Mouse (Mus musculus) limb, embryonic 15.5 days (tissue): ENCODE data around the gene Grin3b. TPM values are rescaled to one million over a fixed set of nuclear protein-coding genes. Genes with fewer than 3 reads are reported as not detected.
A peak's percentile ranks its signal among the peaks of the same experiment; 100 is the strongest.

Source experiments
- ATAC-seq: fragments of 200-750 bp; cut with Nextera tagmentation; 2 replicates; pipeline ENCODE4 v1.8.0; 2017; ENCODE audit warnings: low read depth, moderate TSS enrichment; ENCODE audit not compliant: insufficient number of reproducible peaks, low FRiP score, low TSS enrichment
- H3K27ac ChIP-seq: fragments of 300-500 bp; sonication (generic); 2 replicates; pipeline ENCODE4 v1.5.1; 2015; ENCODE audit warnings: moderate library complexity, mild to moderate bottlenecking, inconsistent platforms
- H3K27me3 ChIP-seq: fragments of 300-500 bp; sonication (generic); 2 replicates; pipeline ENCODE4 v1.6.1; 2015; ENCODE audit warnings: inconsistent platforms
- H3K36me3 ChIP-seq: fragments of 300-500 bp; sonication (generic); 2 replicates; pipeline ENCODE4 v1.6.1; 2015; ENCODE audit warnings: inconsistent platforms
- H3K4me1 ChIP-seq: fragments of 300-500 bp; sonication (generic); 2 replicates; pipeline ENCODE4 v1.6.1; 2015; ENCODE audit warnings: inconsistent platforms
- H3K4me2 ChIP-seq: fragments of 300-500 bp; sonication (generic); 2 replicates; pipeline ENCODE4 v1.6.1; 2015; ENCODE audit warnings: mild to moderate bottlenecking, inconsistent platforms
- H3K4me3 ChIP-seq: fragments of 300-500 bp; sonication (generic); 2 replicates; pipeline ENCODE4 v1.5.1; 2015; ENCODE audit warnings: mild to moderate bottlenecking, inconsistent platforms
- H3K9ac ChIP-seq: fragments of 300-500 bp; sonication (generic); 2 replicates; pipeline ENCODE4 v1.6.1; 2015; ENCODE audit warnings: inconsistent platforms
- H3K9me3 ChIP-seq: fragments of 300-500 bp; sonication (generic); 2 replicates; pipeline ENCODE4 v1.6.1; 2016; ENCODE audit warnings: inconsistent platforms
- WGBS: fragments of 180-500 bp; shearing (Covaris S2); methylation state at CpG from one replicate; pipeline ENCODE4 v1.1.7; 2015; 5-methylcytosine and 5-hydroxymethylcytosine counted together
- polyA plus RNA-seq: library from polyadenylated mRNA; unstranded; fragments of >200 nt; fragmentation: Nextera tagmentation; extraction: Ambion mirVana; gene quantifications from 2 replicates; pipeline ENCODE4 v1.2.1, GENCODE M21; 2015

Gene Grin3b
- polyA plus RNA-seq, 1 experiment from 2014 or later: 0.64 TPM

DNA sequence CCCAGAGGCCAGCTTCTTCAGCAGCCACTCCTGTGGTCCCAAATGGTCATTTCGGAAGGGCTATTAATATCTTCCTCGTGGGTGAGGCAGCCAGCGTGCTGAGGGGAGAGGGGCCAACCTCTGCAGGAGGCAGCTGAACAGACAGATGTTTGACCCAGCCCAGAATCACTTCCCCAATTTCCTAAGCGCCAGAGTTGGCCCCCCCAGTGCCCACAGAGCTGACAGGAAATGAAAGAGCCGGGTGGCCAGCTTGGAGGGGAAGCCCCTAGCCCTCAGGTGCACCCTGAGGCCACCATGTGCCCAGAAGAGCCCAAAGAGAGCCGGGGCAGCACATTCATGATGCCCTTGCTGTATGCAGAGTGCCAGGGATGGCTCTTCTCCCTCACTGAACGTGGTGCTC is 29.8 kb upstream of the Grin3b start:
- ATAC-seq: no peak
- no peak overlapping the region for H3K27ac ChIP-seq

GRCm38 (mm10) chr10:79942988-79943387 is 27.5 kb upstream of the Grin3b start:
- no peak overlapping the region for H3K9ac ChIP-seq
- 0 out of 2 replicates have a peak overlapping the region, but pooled peaks have one; percentile 8 for H3K27ac ChIP-seq
- ATAC-seq: no peak
- H3K36me3 ChIP-seq: peaks cover 26% of the 10 kb centered on the region
- no peaks in the 10 kb centered on the region for H3K27me3 ChIP-seq
- WGBS: 87% methylated on average over 1 of the region's 1 CpGs
- no peak overlapping the region for H3K4me2 ChIP-seq
- no peak overlapping the region for H3K4me3 ChIP-seq
- H3K4me1 ChIP-seq: peaks cover 74% of the 10 kb centered on the region
- H3K9me3 ChIP-seq: no peaks in the 10 kb centered on the region

More for the DNA sequence above, 29.8 kb upstream of the Grin3b start:
- WGBS: 47% methylated on average over 7 of the region's 7 CpGs
- peaks cover 76% of the 10 kb centered on the region for H3K4me1 ChIP-seq
- H3K9ac ChIP-seq: no peak overlapping the region
- no peaks in the 10 kb centered on the region for H3K9me3 ChIP-seq
- H3K27me3 ChIP-seq: no peaks in the 10 kb centered on the region
- peaks cover 31% of the 10 kb centered on the region for H3K36me3 ChIP-seq
- no peak overlapping the region for H3K4me2 ChIP-seq
- H3K4me3 ChIP-seq: no peak overlapping the region

DNA sequence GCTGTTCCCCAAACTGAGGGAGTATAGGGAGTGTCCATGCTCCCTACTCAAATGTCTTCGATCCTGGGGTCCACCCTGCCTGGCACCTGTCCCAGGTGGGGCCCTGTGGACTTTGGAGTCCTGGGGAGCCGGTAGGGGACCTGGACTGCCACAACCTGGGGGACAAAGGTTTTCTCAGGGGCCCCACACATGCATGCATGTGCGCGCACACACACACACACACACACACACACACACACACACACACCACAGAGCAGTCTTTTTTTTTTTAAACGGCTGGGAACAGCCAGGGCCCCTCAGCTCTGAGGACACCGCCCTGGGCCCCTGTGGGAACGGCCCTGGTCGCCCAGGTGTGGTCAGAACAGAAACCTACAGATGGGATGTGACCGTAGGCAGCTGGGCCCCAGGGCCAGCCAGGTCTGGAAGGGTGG is 27.0 kb upstream of the Grin3b start:
- 0 out of 2 replicates have a peak overlapping the region, but pooled peaks have one; percentile 12 for H3K27ac ChIP-seq
- H3K36me3 ChIP-seq: peaks cover 22% of the 10 kb centered on the region
- 57% methylated on average over 9 of the region's 9 CpGs for WGBS
- H3K9me3 ChIP-seq: no peaks in the 10 kb centered on the region
- ATAC-seq: no peak
- no peak overlapping the region for H3K4me2 ChIP-seq
- no peak overlapping the region for H3K9ac ChIP-seq
- no peaks in the 10 kb centered on the region for H3K27me3 ChIP-seq
- H3K4me1 ChIP-seq: peaks cover 69% of the 10 kb centered on the region
- no peak overlapping the region for H3K4me3 ChIP-seq

DNA sequence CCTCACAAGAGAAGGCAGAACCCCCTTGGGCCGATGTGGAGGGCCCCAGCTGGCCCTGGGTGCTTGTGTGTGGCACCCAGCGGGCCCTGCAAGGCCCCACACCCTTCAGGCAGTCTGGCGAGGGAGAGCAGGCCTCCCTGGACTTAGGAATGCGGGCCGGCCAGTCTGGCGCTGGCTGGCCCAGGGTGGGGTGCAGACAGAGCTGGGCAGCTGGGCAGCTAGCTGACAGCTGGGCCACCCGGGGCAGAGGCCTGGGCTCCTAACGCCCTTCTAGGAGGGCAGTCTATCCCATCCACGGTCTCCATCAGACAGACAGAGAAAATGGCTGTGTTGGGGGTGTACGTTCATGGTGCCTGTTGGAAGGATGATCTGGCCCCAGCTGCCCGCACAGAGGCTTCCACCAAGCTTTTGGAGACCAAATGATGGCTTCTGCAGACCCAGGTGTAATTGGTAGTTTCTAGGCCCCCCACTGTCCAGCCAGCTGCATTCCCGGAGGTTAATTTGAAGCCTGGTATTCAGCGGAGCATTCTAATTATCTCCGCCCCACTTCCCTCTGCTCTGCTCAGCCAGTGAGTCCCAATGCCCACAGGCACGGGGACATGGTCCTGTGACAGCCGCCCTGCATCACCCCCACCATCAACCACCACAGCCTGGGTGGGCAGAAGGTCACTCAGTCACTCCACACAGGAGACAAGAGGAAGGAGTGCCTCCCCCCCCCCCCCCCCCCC is 24.8 kb upstream of the Grin3b start:
- no peak overlapping the region for H3K4me2 ChIP-seq

GRCm38 (mm10) chr10:79946752-79947322 is 23.7 kb upstream of the Grin3b start:
- Histone ChIP-seq H3K36me3 (peaks cover 41% of the 10 kb centered on the region), H3K4me3 (no peak overlapping the region), H3K27ac (no peak overlapping the region), H3K9me3 (no peaks in the 10 kb centered on the region), H3K4me1 (peaks cover 49% of the 10 kb centered on the region), H3K9ac (0 out of 2 replicates have a peak overlapping the region, but pooled peaks have one; percentile 17), H3K27me3 (no peaks in the 10 kb centered on the region), H3K4me2 (no peak overlapping the region)
- ATAC-seq: no peak
- WGBS: 32% methylated on average over 7 of the region's 7 CpGs

More for the DNA sequence above, 24.8 kb upstream of the Grin3b start:
- Histone ChIP-seq H3K27me3 (no peaks in the 10 kb centered on the region), H3K36me3 (peaks cover 40% of the 10 kb centered on the region), H3K4me3 (no peak overlapping the region), H3K4me1 (peaks cover 55% of the 10 kb centered on the region), H3K9ac (0 out of 2 replicates have a peak overlapping the region, but pooled peaks have one; percentile 8), H3K27ac (peak overlapping the region; percentile 73), H3K9me3 (no peaks in the 10 kb centered on the region)
- 31% methylated on average over 16 of the region's 16 CpGs for WGBS
- no peak; the same call in 1 of the 2 replicates for ATAC-seq

DNA sequence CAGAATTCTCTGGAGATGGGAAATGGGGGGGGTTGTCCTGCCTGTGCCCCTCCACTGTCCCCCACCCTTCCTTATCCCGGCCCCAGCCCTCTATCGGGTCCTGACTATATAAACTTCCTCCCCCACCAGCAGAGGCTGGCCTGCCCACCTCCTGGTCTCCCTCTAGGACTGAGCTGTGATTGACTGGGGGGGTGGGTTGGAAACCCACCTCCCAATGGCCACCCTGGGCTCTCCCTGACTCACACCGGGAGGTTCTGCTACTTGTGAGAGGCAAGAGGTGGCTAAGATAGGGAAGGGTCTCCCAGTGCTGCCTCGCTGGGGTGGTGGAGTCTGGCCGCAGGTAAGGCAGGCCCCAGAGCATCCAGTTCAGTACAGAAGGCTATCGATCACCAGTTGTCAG is 23.0 kb upstream of the Grin3b start:
- no peak overlapping the region for H3K4me3 ChIP-seq
- peaks cover 47% of the 10 kb centered on the region for H3K4me1 ChIP-seq
- H3K36me3 ChIP-seq: peaks cover 36% of the 10 kb centered on the region
- no peak overlapping the region for H3K27ac ChIP-seq
- no peaks in the 10 kb centered on the region for H3K27me3 ChIP-seq
- H3K9me3 ChIP-seq: no peaks in the 10 kb centered on the region
- ATAC-seq: no peak
- 72% methylated on average over 6 of the region's 6 CpGs for WGBS
- H3K4me2 ChIP-seq: no peak overlapping the region
- no peak overlapping the region for H3K9ac ChIP-seq

GRCm38 (mm10) chr10:79949873-79950272 is 20.6 kb upstream of the Grin3b start:
- H3K4me3 ChIP-seq: no peak overlapping the region
- H3K4me1 ChIP-seq: peaks cover 27% of the 10 kb centered on the region
- no peaks in the 10 kb centered on the region for H3K9me3 ChIP-seq
- H3K27ac ChIP-seq: no peak overlapping the region
- no peak overlapping the region for H3K9ac ChIP-seq
- 81% methylated on average over 4 of the region's 4 CpGs for WGBS
- H3K4me2 ChIP-seq: no peak overlapping the region
- ATAC-seq: no peak
- H3K36me3 ChIP-seq: peaks cover 50% of the 10 kb centered on the region
- no peaks in the 10 kb centered on the region for H3K27me3 ChIP-seq

DNA sequence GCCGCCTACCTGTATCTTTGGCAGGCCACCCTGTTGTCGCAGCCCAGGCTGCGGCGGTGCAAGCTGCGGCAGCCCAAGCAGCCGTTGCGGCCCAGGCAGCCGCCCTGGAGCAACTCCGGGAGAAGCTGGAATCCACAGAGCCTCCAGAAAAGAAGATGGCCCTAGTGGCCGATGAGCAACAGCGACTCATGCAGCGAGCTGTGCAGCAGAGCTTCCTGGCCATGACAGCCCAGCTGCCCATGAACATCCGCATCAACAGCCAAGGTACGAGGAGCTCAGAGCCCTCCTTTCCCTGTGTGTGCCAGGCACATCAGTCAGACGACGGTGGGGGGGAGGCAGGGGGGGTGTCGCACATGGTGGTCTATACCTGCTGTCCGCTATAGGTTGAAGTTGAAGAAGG is 19.9 kb upstream of the Grin3b start:
- no peak for ATAC-seq
- Histone ChIP-seq H3K4me2 (no peak overlapping the region), H3K36me3 (peaks cover 50% of the 10 kb centered on the region), H3K9ac (no peak overlapping the region), H3K27me3 (no peaks in the 10 kb centered on the region), H3K4me1 (peaks cover 19% of the 10 kb centered on the region), H3K4me3 (no peak overlapping the region), H3K27ac (no peak overlapping the region), H3K9me3 (no peaks in the 10 kb centered on the region)
- 82% methylated on average over 18 of the region's 18 CpGs for WGBS

DNA sequence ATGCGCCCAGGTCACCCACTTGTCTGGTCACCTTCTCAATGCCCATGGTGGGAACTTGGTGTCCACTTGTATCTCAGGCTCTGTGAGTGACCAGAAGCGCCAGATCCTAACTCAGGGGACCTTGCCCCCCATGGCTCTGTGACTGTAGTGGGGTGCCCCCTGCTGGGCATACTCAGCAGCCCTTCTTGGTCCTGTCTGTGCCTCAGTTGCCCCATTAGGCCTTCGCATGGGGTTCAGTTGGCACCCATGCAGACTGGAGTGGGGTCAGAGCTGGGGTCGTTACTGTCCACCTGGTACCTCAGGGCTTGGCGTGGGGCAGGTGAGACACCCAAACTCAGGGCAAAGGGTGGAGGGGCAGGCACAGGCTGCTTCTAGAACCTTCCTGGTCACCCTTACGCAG is 16.6 kb upstream of the Grin3b start:
- Histone ChIP-seq H3K4me1 (peaks cover 9% of the 10 kb centered on the region; the same call in 1 of the 2 replicates), H3K36me3 (peaks cover 43% of the 10 kb centered on the region), H3K4me2 (no peak overlapping the region), H3K27me3 (no peaks in the 10 kb centered on the region), H3K27ac (no peak overlapping the region), H3K9ac (no peak overlapping the region), H3K4me3 (no peak overlapping the region), H3K9me3 (no peaks in the 10 kb centered on the region)
- no peak for ATAC-seq
- WGBS: 78% methylated on average over 6 of the region's 6 CpGs

- WGBS: 57% methylated on average over 9 of the region's 9 CpGs
- Histone ChIP-seq H3K9me3 (no peaks in the 10 kb centered on the region), H3K4me3 (no peak overlapping the region), H3K36me3 (peaks cover 26% of the 10 kb centered on the region), H3K27ac (no peak overlapping the region), H3K4me2 (no peak overlapping the region), H3K27me3 (no peaks in the 10 kb centered on the region), H3K4me1 (peaks cover 13% of the 10 kb centered on the region), H3K9ac (no peak overlapping the region)
- no peak for ATAC-seq
Measured at GRCm38 (mm10) chr10:79955691-79956090, 14.8 kb upstream of the Grin3b start.

DNA sequence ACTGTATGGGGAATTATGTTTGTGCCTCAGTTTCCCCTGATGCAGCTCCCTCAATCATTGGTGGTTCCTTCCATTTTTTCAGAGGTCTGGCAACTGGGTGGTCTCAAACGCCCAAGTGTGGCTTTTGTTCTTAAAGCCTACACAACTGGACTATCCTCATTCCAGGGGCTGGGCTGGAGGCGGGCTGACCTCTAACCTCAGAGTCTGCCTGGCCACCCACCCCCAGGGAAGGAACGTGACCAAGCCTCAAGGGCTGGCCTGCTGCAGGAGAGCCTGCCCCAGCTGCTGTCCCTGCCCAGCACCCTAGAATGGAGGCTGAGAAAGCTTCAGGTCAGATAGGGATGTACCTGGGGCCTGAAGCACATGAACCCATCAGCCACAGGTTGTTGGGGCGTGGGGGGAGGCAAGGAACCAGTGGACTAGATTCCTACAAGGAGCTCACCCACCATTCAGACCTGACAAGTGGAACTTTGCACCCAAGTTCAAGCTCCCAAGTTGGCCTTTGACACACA is 13.8 kb upstream of the Grin3b start:
- H3K27me3 ChIP-seq: no peaks in the 10 kb centered on the region
- WGBS: 40% methylated on average over 4 of the region's 4 CpGs
- no peak overlapping the region for H3K4me2 ChIP-seq
- H3K27ac ChIP-seq: no peak overlapping the region
- no peak overlapping the region for H3K4me3 ChIP-seq
- 0 out of 2 replicates have a peak overlapping the region, but pooled peaks have one; percentile 7 for H3K9ac ChIP-seq
- H3K4me1 ChIP-seq: peaks cover 22% of the 10 kb centered on the region
- no peak for ATAC-seq
- no peaks in the 10 kb centered on the region for H3K9me3 ChIP-seq
- peaks cover 22% of the 10 kb centered on the region for H3K36me3 ChIP-seq

- Histone ChIP-seq H3K4me1 (peaks cover 22% of the 10 kb centered on the region), H3K27ac (no peak overlapping the region), H3K27me3 (no peaks in the 10 kb centered on the region), H3K36me3 (peaks cover 22% of the 10 kb centered on the region), H3K9me3 (no peaks in the 10 kb centered on the region), H3K4me3 (no peak overlapping the region), H3K9ac (no peak overlapping the region), H3K4me2 (peak overlapping the region; percentile 31; the same call in 1 of the 2 replicates)
- ATAC-seq: no peak
- WGBS: 11% methylated on average over 21 of the region's 21 CpGs
Measured at GRCm38 (mm10) chr10:79958140-79958816, 12.2 kb upstream of the Grin3b start.
